Mouse (Mus musculus) brain, embryonic 18.5 days (tissue): ENCODE results near the gene Farp1.
A peak's percentile ranks its signal among the peaks of the same experiment; 100 is the strongest.
"Not testable (repeated sequence)": the region's sequence is repeated elsewhere in the genome, so short reads cannot be mapped to it uniquely, and the experiment has no call there.

ENCODE experiments used
- DNase-seq: peaks from one replicate; pipeline ENCODE4 v3.0.0-alpha.2; 2012; ENCODE audit warnings: low read depth, low spot score

Farp1 gene

GRCm38 (mm10) chr14:121182967-121183366, 148.0 kb downstream of the Farp1 start:
- no peak for DNase-seq

- DNase-seq, result no peak
Measured at GRCm38 (mm10) chr14:121183414-121184130, 148.6 kb downstream of the Farp1 start.

- no peak for DNase-seq
Measured at GRCm38 (mm10) chr14:121184351-121184750, 149.4 kb downstream of the Farp1 start.

GRCm38 (mm10) chr14:121186402-121186894, 151.4 kb downstream of the Farp1 start:
- no peak for DNase-seq

- DNase-seq, result not testable (repeated sequence)
Measured at GRCm38 (mm10) chr14:121189840-121190239, 154.8 kb downstream of the Farp1 start.

GRCm38 (mm10) chr14:121190386-121190785, 155.4 kb downstream of the Farp1 start:
- DNase-seq, result no peak

GRCm38 (mm10) chr14:121191739-121192138, 156.7 kb downstream of the Farp1 start:
- peak; percentile 30 for DNase-seq

GRCm38 (mm10) chr14:121192394-121192793, 157.4 kb downstream of the Farp1 start:
- DNase-seq, result no peak

- DNase-seq, result no peak
Measured at GRCm38 (mm10) chr14:121193981-121194380, 159.0 kb downstream of the Farp1 start.

GRCm38 (mm10) chr14:121198915-121199572, 164.0 kb downstream of the Farp1 start:
- DNase-seq, result peak; percentile 30

- no peak for DNase-seq
Measured at GRCm38 (mm10) chr14:121199789-121200188, 164.8 kb downstream of the Farp1 start.

GRCm38 (mm10) chr14:121200353-121200752, 165.4 kb downstream of the Farp1 start:
- no peak for DNase-seq

GRCm38 (mm10) chr14:121201178-121201577, 166.2 kb downstream of the Farp1 start:
- DNase-seq, result no peak

- DNase-seq, result no peak
Measured at GRCm38 (mm10) chr14:121205459-121205858, 170.5 kb downstream of the Farp1 start.

- DNase-seq, result no peak
Measured at GRCm38 (mm10) chr14:121207441-121208158, 172.6 kb downstream of the Farp1 start.

- DNase-seq, result no peak
Measured at GRCm38 (mm10) chr14:121208159-121208515, 173.1 kb downstream of the Farp1 start.

- no peak for DNase-seq
Measured at GRCm38 (mm10) chr14:121210318-121210717, 175.3 kb downstream of the Farp1 start.

- no peak for DNase-seq
Measured at GRCm38 (mm10) chr14:121213650-121214049, 178.7 kb downstream of the Farp1 start.

- no peak for DNase-seq
Measured at GRCm38 (mm10) chr14:121214636-121215257, 179.7 kb downstream of the Farp1 start.

GRCm38 (mm10) chr14:121215817-121216216, 180.8 kb downstream of the Farp1 start:
- DNase-seq, result no peak

GRCm38 (mm10) chr14:121216672-121217071, 181.7 kb downstream of the Farp1 start:
- DNase-seq, result no peak

GRCm38 (mm10) chr14:121218620-121219019, 183.6 kb downstream of the Farp1 start:
- DNase-seq, result no peak
